Mouse (Mus musculus) lung, postnatal 25 days (tissue): ENCODE measurements around the gene Satb2.

ENCODE experiments used
- DNase-seq: peaks from one replicate; pipeline ENCODE4 v3.0.0; 2022; ENCODE audit warnings: low spot score

The Satb2 gene

GRCm38 (mm10) chr1:56928731-56929130 is 49.7 kb downstream of the Satb2 start:
- no peak for DNase-seq

- no peak for DNase-seq
These were observed 58.0 kb downstream of the Satb2 start for GRCm38 (mm10) chr1:56920472-56920871.

GRCm38 (mm10) chr1:56914279-56914678 is 64.2 kb downstream of the Satb2 start:
- DNase-seq, result no peak

GRCm38 (mm10) chr1:56900706-56901287 is 77.7 kb downstream of the Satb2 start:
- DNase-seq, result no peak

GRCm38 (mm10) chr1:56900187-56900586 is 78.3 kb downstream of the Satb2 start:
- DNase-seq, result no peak

GRCm38 (mm10) chr1:56898606-56899396 is 79.6 kb downstream of the Satb2 start:
- DNase-seq, result no peak

- DNase-seq, result peak; percentile 67
These were observed 80.8 kb downstream of the Satb2 start for GRCm38 (mm10) chr1:56897492-56898180.

- DNase-seq, result peak; percentile 74
These were observed 81.8 kb downstream of the Satb2 start for GRCm38 (mm10) chr1:56896670-56897069.

- no peak for DNase-seq
These were observed 85.7 kb downstream of the Satb2 start for GRCm38 (mm10) chr1:56892766-56893165.

GRCm38 (mm10) chr1:56888939-56889338 is 89.5 kb downstream of the Satb2 start:
- DNase-seq, result no peak

- no peak for DNase-seq
These were observed 90.9 kb downstream of the Satb2 start for GRCm38 (mm10) chr1:56887524-56887923.

- DNase-seq, result no peak
These were observed 107.0 kb downstream of the Satb2 start for GRCm38 (mm10) chr1:56871485-56871884.

- no peak for DNase-seq
These were observed 113.2 kb downstream of the Satb2 start for GRCm38 (mm10) chr1:56865246-56865645.

GRCm38 (mm10) chr1:56862799-56863198 is 115.7 kb downstream of the Satb2 start:
- no peak for DNase-seq

- DNase-seq, result no peak
These were observed 121.2 kb downstream of the Satb2 start for GRCm38 (mm10) chr1:56857202-56857601.

GRCm38 (mm10) chr1:56850446-56850845 is 128.0 kb downstream of the Satb2 start:
- DNase-seq, result no peak

- no peak for DNase-seq
These were observed 132.1 kb downstream of the Satb2 start for GRCm38 (mm10) chr1:56846358-56846757.

- no peak for DNase-seq
These were observed 132.8 kb downstream of the Satb2 start for GRCm38 (mm10) chr1:56845523-56846118.

GRCm38 (mm10) chr1:56844551-56845330 is 133.7 kb downstream of the Satb2 start:
- DNase-seq, result no peak

- no peak for DNase-seq
These were observed 139.5 kb downstream of the Satb2 start for GRCm38 (mm10) chr1:56838901-56839300.

GRCm38 (mm10) chr1:56833984-56834900 is 144.2 kb downstream of the Satb2 start:
- no peak for DNase-seq
